Comparison of ENCODE assay signal across 8 mouse cellular contexts in the genomic region with DNA sequence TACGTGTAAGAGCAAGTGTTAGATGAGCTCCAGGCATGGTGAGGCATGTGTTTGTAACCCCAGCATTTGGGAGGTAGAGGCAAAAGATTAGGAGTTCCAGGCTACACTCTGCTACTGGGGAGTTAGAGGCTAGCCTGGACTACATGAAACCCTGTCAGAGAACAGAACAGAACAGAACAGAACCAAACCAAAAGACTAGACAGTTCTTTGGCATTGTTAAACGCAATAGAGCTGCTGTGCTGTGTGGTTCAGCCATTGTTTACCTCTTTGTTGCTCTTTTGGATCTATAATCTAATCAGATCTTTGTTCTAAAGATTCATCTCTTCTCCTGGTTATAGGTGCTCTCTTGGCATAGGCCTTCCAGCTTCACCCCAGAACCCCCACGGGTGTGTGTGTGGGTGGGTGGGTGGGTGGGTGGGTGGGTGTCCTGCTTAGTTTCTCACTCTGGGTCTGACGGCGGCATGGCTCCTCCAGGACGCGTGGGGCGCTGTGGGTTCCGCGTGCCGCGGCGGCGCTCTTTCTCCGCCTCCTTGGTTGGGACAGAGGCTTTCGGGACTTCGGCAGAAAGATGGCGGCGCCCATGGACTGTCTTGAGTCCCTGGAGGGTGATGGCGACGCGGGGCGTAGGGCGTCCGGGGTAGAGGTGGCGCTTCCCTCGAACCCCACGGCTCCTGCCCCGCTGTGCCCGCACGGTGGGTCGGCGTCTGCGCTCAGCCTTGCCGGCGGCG. TPM values are rescaled to one million over a fixed set of nuclear protein-coding genes. Genes with fewer than 3 reads are reported as not detected.
DNase-seq lines count a peak whose midpoint lies in the region; ATAC-seq and TF ChIP-seq lines count a peak whose summit lies in the region.

No protein-coding gene starts in this region.

- peak; percentile 54 for TF ChIP-seq CTCF in cortical plate, adult 2 months (IDR thresholded peaks at IDR 0.05; ENCODE audit: extremely low read depth, insufficient read depth, low read length)

- peak; percentile 67 to 73 for DNase-seq in gastrocnemius, adult 8-10 months (ENCODE audit: low spot score in 2 of 2)
- peak; percentile 53 for DNase-seq in hindlimb bud, embryonic 11.5 days (ENCODE audit: extremely low spot score, low read depth, low spot score)
- DNase-seq in left cerebral cortex, adult 8-10 months (ENCODE audit: low spot score in 2 of 2), result peak; percentile 77 to 82
- DNase-seq in right cerebral cortex, postnatal 10 days (ENCODE audit: low spot score in 2 of 2), result peak; percentile 93 to 94
- peak; percentile 76 for DNase-seq in urinary bladder, postnatal 25 days (ENCODE audit: low spot score)

- H3K4me3 ChIP-seq in cortical plate, adult 2 months (ENCODE audit: insufficient read depth, low read length), result peak overlapping the region; percentile 95
- peak overlapping the region; percentile 93 for H3K4me3 ChIP-seq in megakaryocyte, embryonic 14.5 days (replicated peaks)

- H3K4me1 ChIP-seq in cortical plate, adult 2 months (ENCODE audit: control insufficient read depth, insufficient read depth, low read length), result no peaks in the 10 kb centered on the region
- H3K4me1 ChIP-seq in megakaryocyte, embryonic 14.5 days, result peaks cover 33% of the 10 kb centered on the region

- H3K27me3 ChIP-seq in megakaryocyte, embryonic 14.5 days (replicated peaks), result no peaks in the 10 kb centered on the region

- peak overlapping the region; percentile 83 for H3K27ac ChIP-seq in cortical plate, adult 2 months (ENCODE audit: insufficient read depth, low read length)

- peaks cover 20% of the 10 kb centered on the region for H3K36me3 ChIP-seq in megakaryocyte, embryonic 14.5 days (replicated peaks; ENCODE audit: low read length)

- 0 out of 2 replicates have a peak, but pooled peaks cover under 1% of the 10 kb centered on the region for H3K9me3 ChIP-seq in megakaryocyte, embryonic 14.5 days

- ATAC-seq in activated CD4-positive, CD25-positive, alpha-beta regulatory T cell, adult 4 months, result peak; percentile 96

- peak; percentile 38; the same call in 1 of the 2 replicates for TF ChIP-seq POLR2A in cortical plate, adult 2 months (IDR thresholded peaks at IDR 0.05; ENCODE audit: extremely low read depth, insufficient read depth, low read length)

RNA-seq across cellular contexts. Expression of a gene that starts 7.5 kb away (rescaled TPM):
- 10 to 100 TPM; 10.2 to 12.4 TPM for polyA plus RNA-seq in activated CD4-positive, CD25-positive, alpha-beta regulatory T cell, adult 4 months (2017; shearing (Covaris generic))
- polyA plus RNA-seq in cortical plate, adult 2 months (2012; rRNA removed), result 11.2 and 12.5 TPM in 2 replicates
- total RNA-seq in gastrocnemius, adult 8-10 months (2022), result 1 to 10 TPM; 2.8 to 5.8 (median 4.4) TPM
- total RNA-seq in left cerebral cortex, adult 8-10 months (2022), result 10 to 100 TPM in 3 of 4 experiments, 1 to 10 TPM in 1; 9.9 to 12.4 (median 10.6) TPM
- 1.9 TPM in 1 of 2 replicates, not detected in the other for polyA plus RNA-seq in megakaryocyte, embryonic 14.5 days (2012; ENCODE audit: insufficient read depth, low replicate concordance)

RNA-seq across cellular contexts. Expression of a gene that starts 41.3 kb away (rescaled TPM):
- polyA plus RNA-seq in activated CD4-positive, CD25-positive, alpha-beta regulatory T cell, adult 4 months (2017; shearing (Covaris generic)), result 1 to 10 TPM; 1.3 to 1.5 TPM
- 2.1 and 2.5 TPM in 2 replicates for polyA plus RNA-seq in cortical plate, adult 2 months (2012; rRNA removed)
- 1 to 10 TPM in 2 of 4 experiments, under 1 TPM in 2; 0.87 to 1.6 (median 1.1) TPM for total RNA-seq in gastrocnemius, adult 8-10 months (2022)
- 1 to 10 TPM; 1.3 to 2.1 (median 1.5) TPM for total RNA-seq in left cerebral cortex, adult 8-10 months (2022)
- 22.6 and 36.0 TPM in 2 replicates for polyA plus RNA-seq in megakaryocyte, embryonic 14.5 days (2012; ENCODE audit: insufficient read depth, low replicate concordance)

RNA-seq across cellular contexts. Expression of a gene that starts 51.1 kb away (rescaled TPM):
- 10 to 100 TPM; 68.8 to 78.4 TPM for polyA plus RNA-seq in activated CD4-positive, CD25-positive, alpha-beta regulatory T cell, adult 4 months (2017; shearing (Covaris generic))
- polyA plus RNA-seq in cortical plate, adult 2 months (2012; rRNA removed), result 98.5 and 114 TPM in 2 replicates
- total RNA-seq in gastrocnemius, adult 8-10 months (2022), result 10 to 100 TPM; 24.9 to 35.0 (median 28.4) TPM
- 10 to 100 TPM; 57.3 to 74.1 (median 67.4) TPM for total RNA-seq in left cerebral cortex, adult 8-10 months (2022)
- 2.4 and 4.8 TPM in 2 replicates for polyA plus RNA-seq in megakaryocyte, embryonic 14.5 days (2012; ENCODE audit: insufficient read depth, low replicate concordance)

Comparison
In these comparisons a context has a peak if more than half of its experiments do, and no peak if none do; other contexts are left out.
1. Peak in every context shown above with its lines: DNase-seq, ATAC-seq, H3K4me3 ChIP-seq and H3K27ac ChIP-seq.
2. RNA of a gene that starts 51.1 kb away (polyA plus RNA-seq): 98.5 to 114 TPM in cortical plate, adult 2 months and 68.8 to 78.4 TPM in activated CD4-positive, CD25-positive, alpha-beta regulatory T cell, adult 4 months; 2.4 to 4.8 TPM in megakaryocyte, embryonic 14.5 days; every median in the first group is over 10 times any median in the second.